Mouse (Mus musculus) c-Kit-positive CD71-negative TER-119-negative erythroid progenitor cells, embryonic 14.5 days (primary cell): ENCODE data around the gene Bace2.

Experiments used
- DNase-seq: peaks from one replicate; pipeline ENCODE4 v3.0.0-alpha.2; 2013; ENCODE audit warnings: low read depth

Gene Bace2

GRCm38 (mm10) chr16:97467993-97468791 lies 111.7 kb downstream of the Bace2 start:
- no peak for DNase-seq

- DNase-seq, result no peak
Observed at GRCm38 (mm10) chr16:97474671-97475070, 118.1 kb downstream of the Bace2 start.

GRCm38 (mm10) chr16:97475581-97475980 lies 119.0 kb downstream of the Bace2 start:
- no peak for DNase-seq

- no peak for DNase-seq
Observed at GRCm38 (mm10) chr16:97476524-97476923, 120.0 kb downstream of the Bace2 start.

GRCm38 (mm10) chr16:97478655-97479054 lies 122.1 kb downstream of the Bace2 start:
- no peak for DNase-seq

- DNase-seq, result no peak
Observed at GRCm38 (mm10) chr16:97492369-97492768, 135.8 kb downstream of the Bace2 start.
